Mouse (Mus musculus) testis, adult 2 months (tissue): ENCODE results near the gene Xpc.

Experiments used
- CTCF ChIP-seq: fragments of 200-500 bp; IDR thresholded peaks from 2 replicates; pipeline ENCODE4 v1.5.1; 2012; ENCODE audit warnings: low read depth, mild to moderate bottlenecking, inconsistent platforms, low read length, moderate library complexity; ENCODE audit not compliant: control insufficient read depth, insufficient read depth, insufficient replicate concordance
- POLR2A ChIP-seq: fragments of 200-500 bp; IDR thresholded peaks from 2 replicates; pipeline ENCODE4 v1.6.1; 2012; ENCODE audit warnings: low read depth, mild to moderate bottlenecking, inconsistent platforms, low read length, moderate library complexity; ENCODE audit not compliant: control insufficient read depth

DNA sequence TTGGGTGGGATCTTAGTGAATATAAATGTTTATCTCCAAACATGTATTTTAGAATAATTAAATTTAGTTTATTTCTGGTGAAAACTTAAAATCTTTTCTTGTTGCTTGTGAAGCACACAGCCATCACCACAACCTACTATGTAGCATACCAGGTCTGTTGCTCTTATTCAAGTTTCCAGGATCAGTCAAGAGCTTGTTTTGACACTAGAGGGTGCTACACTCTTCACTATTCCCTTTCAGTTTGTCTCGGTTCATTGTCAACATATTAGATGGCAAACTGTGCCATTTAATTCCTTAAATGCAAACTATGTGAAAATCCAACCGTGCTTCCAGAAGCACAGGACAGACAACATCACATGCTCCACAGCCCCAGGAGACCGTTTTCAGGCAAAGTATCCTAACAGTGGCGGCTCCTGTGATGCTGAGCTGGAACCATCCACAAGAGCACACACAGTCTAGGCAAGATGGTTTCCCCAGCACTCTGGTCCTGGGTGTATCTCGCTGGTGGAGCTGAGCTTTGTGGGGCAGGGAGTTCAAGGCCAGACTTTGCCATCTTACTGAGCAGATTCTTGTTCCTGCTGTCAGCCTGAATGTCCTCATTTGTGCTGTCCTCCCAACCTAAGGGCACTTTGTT, 11.7 kb upstream of the Xpc start:
- TF ChIP-seq CTCF (no peak), POLR2A (no peak)
